Mouse (Mus musculus) lung, embryonic 16.5 days (tissue): Measurements from ENCODE around the gene Parp11. TPM values are rescaled to one million over a fixed set of nuclear protein-coding genes. Genes with fewer than 3 reads are reported as not detected.

ENCODE experiments used
- ATAC-seq: fragments of 200-750 bp; cut with Nextera tagmentation; 2 replicates; pipeline ENCODE4 v1.8.0; 2017; ENCODE audit warnings: low read depth, mild to moderate bottlenecking, moderate library complexity
- H3K27ac ChIP-seq: fragments of 300-500 bp; sonication (generic); 2 replicates; pipeline ENCODE4 v1.5.1; 2014; ENCODE audit warnings: mild to moderate bottlenecking, control low read depth, low read length
- H3K27me3 ChIP-seq: fragments of 300-500 bp; sonication (generic); 2 replicates; pipeline ENCODE4 v1.6.1; 2014; ENCODE audit warnings: low read depth, low read length, mixed read lengths; ENCODE audit not compliant: control insufficient read depth, insufficient read depth
- H3K36me3 ChIP-seq: fragments of 300-500 bp; sonication (generic); 2 replicates; pipeline ENCODE4 v1.6.1; 2014; ENCODE audit warnings: low read length; ENCODE audit not compliant: control insufficient read depth, insufficient read depth
- H3K4me1 ChIP-seq: fragments of 300-500 bp; sonication (generic); replicated peaks from 2 replicates; pipeline ENCODE4 v1.6.1; 2014; ENCODE audit warnings: low read length, mixed read lengths; ENCODE audit not compliant: control insufficient read depth, insufficient read depth
- H3K4me2 ChIP-seq: fragments of 300-500 bp; sonication (generic); 2 replicates; pipeline ENCODE4 v1.6.1; 2014; ENCODE audit warnings: low read depth, low read length, control low read depth
- H3K4me3 ChIP-seq: fragments of 300-500 bp; sonication (generic); 2 replicates; pipeline ENCODE4 v1.5.1; 2014; ENCODE audit warnings: mild to moderate bottlenecking, low read length, control low read depth
- H3K9ac ChIP-seq: fragments of 300-500 bp; sonication (generic); 2 replicates; pipeline ENCODE4 v1.6.1; 2014; ENCODE audit warnings: low read length, control low read depth
- H3K9me3 ChIP-seq: fragments of 300-500 bp; sonication (generic); 2 replicates; pipeline ENCODE4 v1.6.1; 2016; ENCODE audit warnings: low read length; ENCODE audit not compliant: control insufficient read depth
- WGBS: fragments of 180-500 bp; shearing (Covaris S2); extraction: QIAGEN DNeasy Blood & Tissue Kit; methylation state at CpG from one replicate; pipeline ENCODE4 v1.1.7; 2014; 5-methylcytosine and 5-hydroxymethylcytosine counted together
- polyA plus RNA-seq: library from polyadenylated mRNA; unstranded; fragments of >200 nt; fragmentation: Nextera tagmentation; extraction: Ambion mirVana; gene quantifications from 2 replicates; pipeline ENCODE4 v1.2.1, GENCODE M21; 2015

The Parp11 gene
- polyA plus RNA-seq, 1 experiment from 2014 or later, result 20.8 TPM

DNA sequence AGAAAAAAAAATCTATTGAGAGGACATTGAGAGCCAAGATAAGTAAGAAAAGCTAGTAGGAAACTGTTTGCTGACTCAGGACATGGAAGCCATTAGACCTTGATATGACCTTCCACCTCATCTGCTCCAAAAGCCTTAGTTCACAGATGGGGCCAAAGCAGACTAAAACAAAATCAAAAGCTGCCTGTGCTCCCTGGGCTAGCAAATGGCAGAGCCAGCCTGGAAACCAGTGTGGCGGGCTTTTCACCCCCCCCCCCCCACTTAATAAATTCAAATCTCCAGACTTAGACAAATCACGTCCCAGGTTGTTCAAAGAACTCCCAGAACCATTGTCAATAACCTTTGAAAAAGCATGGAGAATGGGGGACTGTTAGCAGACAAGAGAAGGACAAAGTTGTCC, 2.7 kb upstream of the Parp11 start:
- Histone ChIP-seq H3K27ac (no peak overlapping the region), H3K9me3 (no peaks in the 10 kb centered on the region), H3K4me2 (no peak overlapping the region), H3K36me3 (no peaks in the 10 kb centered on the region), H3K4me3 (no peak overlapping the region), H3K4me1 (no peaks in the 10 kb centered on the region), H3K9ac (no peak overlapping the region), H3K27me3 (no peaks in the 10 kb centered on the region; the same call in 1 of the 2 replicates)
- no peak for ATAC-seq
- WGBS, result 42% methylated on average over 2 of the region's 2 CpGs

GRCm38 (mm10) chr6:127444466-127444865, 2.2 kb upstream of the Parp11 start:
- Histone ChIP-seq H3K4me1 (no peaks in the 10 kb centered on the region), H3K27me3 (no peaks in the 10 kb centered on the region; the same call in 1 of the 2 replicates), H3K4me3 (no peak overlapping the region), H3K27ac (no peak overlapping the region), H3K9me3 (no peaks in the 10 kb centered on the region), H3K36me3 (no peaks in the 10 kb centered on the region), H3K4me2 (no peak overlapping the region), H3K9ac (no peak overlapping the region)
- 46% methylated on average over 4 of the region's 4 CpGs for WGBS
- no peak for ATAC-seq

DNA sequence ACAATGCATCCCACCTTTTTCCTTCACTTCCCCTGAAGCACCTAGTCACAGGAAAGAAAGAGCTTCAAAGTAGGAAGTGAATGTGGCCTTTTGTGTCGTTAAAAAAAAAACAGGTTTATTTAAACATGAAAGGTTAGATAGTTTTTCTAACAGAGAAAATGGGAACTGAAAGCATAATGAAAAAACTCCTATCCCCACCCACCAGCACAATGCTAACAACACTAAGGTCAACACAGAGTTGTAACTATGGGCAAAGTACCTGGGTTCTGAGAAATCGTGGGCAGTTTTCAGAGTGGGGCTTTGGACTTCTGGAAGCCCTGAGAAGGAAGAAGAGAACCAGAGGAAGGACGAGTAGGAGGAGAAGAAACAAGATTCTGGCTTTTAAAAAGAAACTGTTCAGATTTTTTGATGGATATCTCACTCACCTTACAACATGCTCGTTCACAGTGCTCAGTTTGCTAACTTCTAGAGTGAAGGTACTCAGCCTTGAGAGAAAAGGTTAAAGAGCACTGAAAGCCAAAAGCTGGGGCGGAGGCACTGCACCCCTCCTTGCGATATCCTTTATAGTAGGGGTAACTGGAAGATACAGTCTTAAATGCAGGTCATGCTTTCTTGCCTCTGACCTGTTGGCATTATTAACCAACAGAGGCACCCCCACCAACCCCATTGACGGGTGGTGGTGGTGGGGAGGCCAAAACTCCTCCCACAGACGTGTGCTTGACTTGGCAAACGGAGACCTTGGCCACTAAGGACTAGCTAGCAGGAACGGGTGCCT, 1.2 kb downstream of the Parp11 start:
- H3K9ac ChIP-seq, result no peak overlapping the region
- no peaks in the 10 kb centered on the region for H3K9me3 ChIP-seq
- no peaks in the 10 kb centered on the region for H3K36me3 ChIP-seq
- no peaks in the 10 kb centered on the region for H3K4me1 ChIP-seq
- no peak overlapping the region for H3K4me2 ChIP-seq
- no peak overlapping the region for H3K4me3 ChIP-seq
- no peak overlapping the region for H3K27ac ChIP-seq
- H3K27me3 ChIP-seq, result peaks cover 3% of the 10 kb centered on the region; the same call in 1 of the 2 replicates
- ATAC-seq, result no peak
- 38% methylated on average over 10 of the region's 10 CpGs for WGBS

DNA sequence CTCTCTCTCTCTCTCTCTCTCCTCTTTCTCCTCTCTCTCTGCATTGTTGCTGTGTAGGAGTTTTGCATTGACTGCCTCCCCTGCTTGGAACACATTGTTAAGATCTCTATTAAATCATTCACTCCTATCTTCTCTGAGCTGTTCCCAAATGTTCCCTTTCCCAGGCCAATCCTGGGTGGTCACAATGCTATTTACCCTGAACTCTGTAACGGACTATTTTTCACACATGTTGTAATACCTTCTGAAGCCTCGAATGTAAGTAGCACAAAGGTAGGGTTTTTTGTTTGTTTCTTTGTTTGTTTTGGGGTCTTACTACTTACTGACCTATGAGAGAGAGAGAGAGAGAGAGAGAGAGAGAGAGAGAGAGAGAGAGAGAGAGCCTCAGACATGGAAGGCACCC, 2.2 kb downstream of the Parp11 start:
- no peaks in the 10 kb centered on the region for H3K9me3 ChIP-seq
- H3K36me3 ChIP-seq, result no peaks in the 10 kb centered on the region
- no peak overlapping the region for H3K4me3 ChIP-seq
- no peak overlapping the region for H3K27ac ChIP-seq
- H3K27me3 ChIP-seq, result peaks cover 3% of the 10 kb centered on the region; the same call in 1 of the 2 replicates
- WGBS, result 51% methylated on average over 2 of the region's 2 CpGs
- no peaks in the 10 kb centered on the region; the same call in 1 of the 2 replicates for H3K4me1 ChIP-seq
- no peak overlapping the region for H3K9ac ChIP-seq
- no peak for ATAC-seq
- H3K4me2 ChIP-seq, result no peak overlapping the region

DNA sequence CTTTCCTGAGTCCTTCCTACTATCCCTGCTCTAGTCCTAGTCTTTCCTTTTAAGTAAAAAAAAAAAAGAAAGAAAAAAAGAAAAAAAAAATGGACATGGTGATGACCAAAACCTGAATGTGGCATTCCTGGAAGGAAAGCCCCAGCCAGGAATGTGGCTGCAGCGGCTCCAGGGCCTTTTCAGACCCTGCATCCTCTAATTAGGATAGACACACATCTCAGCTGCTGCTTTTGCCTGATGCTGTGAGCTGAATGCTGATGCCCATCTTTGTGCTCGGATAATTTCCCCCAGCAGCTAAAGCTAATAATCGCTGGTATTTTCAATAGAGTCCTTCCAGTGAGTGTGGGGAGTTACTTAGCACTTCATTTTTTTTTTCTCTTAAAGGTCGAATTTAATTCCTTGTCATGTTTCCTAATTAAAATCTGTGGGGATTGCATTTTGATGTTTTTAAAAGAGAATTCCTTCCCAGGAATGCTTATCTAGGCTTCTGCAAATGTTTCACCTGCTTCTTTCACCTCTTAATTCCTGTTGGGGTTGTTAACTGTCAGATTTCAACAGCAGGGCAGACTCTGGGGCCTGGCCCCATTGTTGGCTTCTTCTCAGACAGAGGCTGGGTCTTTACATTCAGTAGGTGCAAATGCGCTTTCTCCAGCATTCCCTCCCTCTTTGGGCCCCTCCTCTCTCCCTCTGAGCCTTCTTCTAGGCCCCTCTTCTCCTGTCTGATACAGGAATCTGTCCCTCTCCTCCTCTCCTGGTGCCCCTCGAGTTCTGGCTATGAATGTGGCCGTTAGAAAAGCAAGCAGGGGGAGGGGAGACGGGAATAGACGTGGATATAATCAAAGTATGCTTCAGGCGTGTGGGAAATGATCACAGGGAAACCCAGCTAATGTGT, 3.1 kb downstream of the Parp11 start:
- H3K27me3 ChIP-seq, result peaks cover 3% of the 10 kb centered on the region; the same call in 1 of the 2 replicates
- no peaks in the 10 kb centered on the region for H3K36me3 ChIP-seq
- H3K9me3 ChIP-seq, result no peaks in the 10 kb centered on the region
- H3K4me3 ChIP-seq, result no peak overlapping the region
- no peak for ATAC-seq
- no peak overlapping the region for H3K9ac ChIP-seq
- H3K4me1 ChIP-seq, result peaks cover 5% of the 10 kb centered on the region; the same call in 1 of the 2 replicates
- H3K27ac ChIP-seq, result no peak overlapping the region
- H3K4me2 ChIP-seq, result no peak overlapping the region
- 29% methylated on average over 10 of the region's 10 CpGs for WGBS

- no peaks in the 10 kb centered on the region for H3K36me3 ChIP-seq
- peak overlapping the region; percentile 80 for H3K4me3 ChIP-seq
- H3K27me3 ChIP-seq, result peaks cover 3% of the 10 kb centered on the region; the same call in 1 of the 2 replicates
- ATAC-seq, result peak; percentile 98
- peaks cover 6% of the 10 kb centered on the region; the same call in 1 of the 2 replicates for H3K4me1 ChIP-seq
- no peaks in the 10 kb centered on the region for H3K9me3 ChIP-seq
- peak overlapping the region; percentile 80 for H3K4me2 ChIP-seq
- peak overlapping the region; percentile 88 for H3K27ac ChIP-seq
- WGBS, result under 1% methylated on average over 69 of the region's 70 CpGs
- H3K9ac ChIP-seq, result peak overlapping the region; percentile 82
These were observed 7.0 kb downstream of the Parp11 start for GRCm38 (mm10) chr6:127453407-127454343.

DNA sequence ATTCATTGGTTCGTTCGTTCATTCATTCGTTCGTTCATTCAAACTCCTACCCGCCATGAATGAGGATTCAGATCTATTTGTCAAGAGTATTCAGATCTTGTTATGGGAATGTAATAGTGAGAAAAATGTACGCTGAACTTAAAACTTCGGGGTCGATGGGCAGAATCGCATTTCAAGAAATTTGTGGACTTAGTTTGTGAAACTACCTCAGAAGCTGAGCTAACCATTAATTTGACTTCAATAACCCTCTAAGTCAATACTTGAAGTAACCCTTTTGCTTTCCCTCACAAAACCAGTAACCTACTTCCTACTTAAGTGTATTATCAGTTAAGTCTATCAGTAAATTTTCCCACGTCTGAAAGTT, 7.7 kb downstream of the Parp11 start:
- 21% methylated on average over 10 of the region's 10 CpGs for WGBS
- Histone ChIP-seq H3K27ac (no peak overlapping the region; the same call in 1 of the 2 replicates), H3K4me3 (peak overlapping the region; percentile 80), H3K4me1 (peaks cover 6% of the 10 kb centered on the region; the same call in 1 of the 2 replicates), H3K36me3 (no peaks in the 10 kb centered on the region), H3K9ac (peak overlapping the region; percentile 82), H3K4me2 (peak overlapping the region; percentile 80), H3K9me3 (no peaks in the 10 kb centered on the region), H3K27me3 (peaks cover 3% of the 10 kb centered on the region; the same call in 1 of the 2 replicates)
- no peak for ATAC-seq

DNA sequence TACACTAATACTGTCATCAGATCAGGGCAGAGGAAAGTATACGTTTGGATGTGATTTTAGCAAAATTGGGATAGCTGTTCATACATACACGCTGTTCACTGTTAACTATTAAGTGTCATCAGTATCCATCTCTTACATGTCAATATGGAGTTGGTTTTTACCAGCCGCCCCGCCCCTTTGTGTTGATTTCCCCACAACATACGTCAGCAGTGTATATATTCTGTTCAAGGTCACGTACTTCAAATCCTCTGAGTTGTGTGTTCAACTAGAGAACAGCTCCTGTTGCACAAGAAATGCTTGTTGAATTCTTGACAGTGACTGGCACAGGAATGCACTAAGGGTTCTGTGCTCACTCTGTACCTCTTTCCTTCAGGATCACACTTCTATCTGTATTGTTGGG, 8.2 kb downstream of the Parp11 start:
- peak overlapping the region; percentile 80 for H3K4me2 ChIP-seq
- no peak overlapping the region for H3K27ac ChIP-seq
- H3K9me3 ChIP-seq, result no peaks in the 10 kb centered on the region
- H3K9ac ChIP-seq, result no peak overlapping the region
- ATAC-seq, result no peak
- H3K36me3 ChIP-seq, result no peaks in the 10 kb centered on the region
- 67% methylated on average over 6 of the region's 6 CpGs for WGBS
- peaks cover 3% of the 10 kb centered on the region; the same call in 1 of the 2 replicates for H3K27me3 ChIP-seq
- H3K4me1 ChIP-seq, result peaks cover 6% of the 10 kb centered on the region; the same call in 1 of the 2 replicates
- no peak overlapping the region; the same call in 1 of the 2 replicates for H3K4me3 ChIP-seq
